Mouse (Mus musculus) midbrain, embryonic 13.5 days (tissue): ENCODE measurements at regions not wholly inside any gene's neighbourhood (a gene's known extent, or its start where the extent isn't known, plus 50 kb on each side); places are given as distances from the start of the nearest gene placed in this dataset.

ENCODE experiments used
- ATAC-seq: fragments of 200-750 bp; cut with Nextera tagmentation; 2 replicates; pipeline ENCODE4 v1.8.0; 2017; ENCODE audit warnings: mild to moderate bottlenecking, moderate TSS enrichment, moderate library complexity
- H3K27ac ChIP-seq: fragments of 300-500 bp; sonication (generic); 2 replicates; pipeline ENCODE4 v1.5.1; 2015; ENCODE audit warnings: inconsistent platforms, mild to moderate bottlenecking, moderate library complexity
- H3K27me3 ChIP-seq: fragments of 300-500 bp; sonication (generic); 2 replicates; pipeline ENCODE4 v1.6.1; 2015; ENCODE audit warnings: mild to moderate bottlenecking, inconsistent platforms
- H3K36me3 ChIP-seq: fragments of 300-500 bp; sonication (generic); 2 replicates; pipeline ENCODE4 v1.6.1; 2015; ENCODE audit warnings: mild to moderate bottlenecking, inconsistent platforms
- H3K4me1 ChIP-seq: fragments of 300-500 bp; sonication (generic); replicated peaks from 2 replicates; pipeline ENCODE4 v1.6.1; 2015; ENCODE audit warnings: inconsistent platforms
- H3K4me2 ChIP-seq: fragments of 300-500 bp; sonication (generic); replicated peaks from 2 replicates; pipeline ENCODE4 v1.6.1; 2015; ENCODE audit warnings: moderate library complexity, mild to moderate bottlenecking, inconsistent platforms
- H3K4me3 ChIP-seq: fragments of 300-500 bp; sonication (generic); replicated peaks from 2 replicates; pipeline ENCODE4 v1.5.1; 2015; ENCODE audit warnings: mild to moderate bottlenecking, inconsistent platforms
- H3K9ac ChIP-seq: fragments of 300-500 bp; sonication (generic); replicated peaks from 2 replicates; pipeline ENCODE4 v1.6.1; 2015; ENCODE audit warnings: mild to moderate bottlenecking, inconsistent platforms
- H3K9me3 ChIP-seq: fragments of 300-500 bp; sonication (generic); 2 replicates; pipeline ENCODE4 v1.6.1; 2016; ENCODE audit warnings: mild to moderate bottlenecking, inconsistent platforms
- WGBS: fragments of 180-500 bp; shearing (Covaris S2); methylation state at CpG from one replicate; pipeline ENCODE4 v1.1.7; 2015; 5-methylcytosine and 5-hydroxymethylcytosine counted together

DNA sequence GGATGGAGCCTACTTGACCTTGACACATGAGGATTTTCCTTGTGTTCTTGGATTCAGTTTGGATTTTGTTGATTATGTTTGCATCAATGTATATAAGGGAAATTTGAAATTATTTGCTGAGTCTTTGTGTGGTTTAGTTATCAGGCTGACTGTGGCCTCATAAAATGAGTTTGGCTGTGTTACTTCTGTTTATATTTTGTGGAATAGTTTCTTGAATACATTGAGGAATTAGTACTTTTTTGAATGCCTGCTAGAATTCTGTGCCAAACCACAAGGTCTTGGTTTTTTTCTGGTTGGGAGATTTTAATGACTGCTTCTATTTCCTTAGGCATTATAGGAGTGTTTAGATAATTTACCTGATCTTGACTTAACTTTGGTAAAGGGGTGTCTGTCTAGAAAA lies 1018.5 kb downstream of the Zpld1 start:
- H3K9ac ChIP-seq = no peak overlapping the region
- no peak overlapping the region for H3K4me3 ChIP-seq
- ATAC-seq = no peak
- H3K4me1 ChIP-seq = no peaks in the 10 kb centered on the region
- H3K36me3 ChIP-seq = no peaks in the 10 kb centered on the region
- H3K4me2 ChIP-seq = no peak overlapping the region
- no peaks in the 10 kb centered on the region for H3K9me3 ChIP-seq
- no peak overlapping the region for H3K27ac ChIP-seq
- no peaks in the 10 kb centered on the region for H3K27me3 ChIP-seq

DNA sequence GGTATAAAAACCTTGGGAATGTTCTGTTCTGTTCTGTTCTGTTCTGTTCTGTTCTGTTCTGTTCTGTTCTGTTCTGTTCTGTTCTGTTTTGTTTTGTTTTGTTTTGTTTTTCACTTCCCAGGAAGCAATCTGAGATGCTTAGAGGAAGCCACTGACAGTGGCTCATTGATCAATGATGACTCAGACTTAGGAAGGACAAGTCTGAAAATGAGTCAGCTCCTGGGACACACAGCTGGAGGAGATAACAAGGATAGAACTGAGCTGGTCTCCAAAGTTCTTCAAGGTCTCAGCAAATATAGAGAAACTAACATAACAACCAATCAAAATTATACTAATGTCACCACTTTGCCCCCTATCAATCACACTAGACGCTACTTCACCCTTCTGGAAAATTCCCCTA lies 1033.9 kb downstream of the Zpld1 start:
- 89% methylated on average over 1 of the region's 1 CpGs for WGBS
- H3K4me3 ChIP-seq = no peak overlapping the region
- H3K27ac ChIP-seq = no peak overlapping the region
- no peaks in the 10 kb centered on the region for H3K9me3 ChIP-seq
- ATAC-seq = no peak
- no peaks in the 10 kb centered on the region for H3K4me1 ChIP-seq
- no peak overlapping the region for H3K4me2 ChIP-seq
- H3K9ac ChIP-seq = no peak overlapping the region
- H3K36me3 ChIP-seq = no peaks in the 10 kb centered on the region
- H3K27me3 ChIP-seq = no peaks in the 10 kb centered on the region

DNA sequence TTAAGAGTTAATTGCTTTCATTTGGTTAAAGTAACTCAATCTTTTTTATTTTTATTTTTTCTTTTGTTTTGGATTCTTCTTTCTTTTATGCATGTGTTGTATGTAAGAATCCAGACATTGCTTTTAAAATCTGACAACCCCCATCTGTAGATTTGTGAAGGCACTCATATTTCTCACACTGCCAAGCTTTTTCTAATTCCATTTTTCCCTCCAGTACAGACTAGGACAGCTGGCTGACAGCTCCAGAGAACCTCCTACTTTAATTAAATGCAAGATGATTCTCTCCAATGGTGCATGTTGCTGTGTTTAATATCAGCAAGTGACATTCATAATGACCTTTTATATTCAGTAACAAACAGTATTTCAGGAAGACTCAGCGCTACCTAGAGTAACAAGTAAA lies 1038.5 kb downstream of the Zpld1 start:
- Histone ChIP-seq H3K9ac (no peak overlapping the region), H3K36me3 (no peaks in the 10 kb centered on the region), H3K9me3 (no peaks in the 10 kb centered on the region), H3K27ac (no peak overlapping the region), H3K4me3 (no peak overlapping the region), H3K4me1 (no peaks in the 10 kb centered on the region), H3K27me3 (no peaks in the 10 kb centered on the region), H3K4me2 (no peak overlapping the region)
- no peak for ATAC-seq
- WGBS = 83% methylated on average over 1 of the region's 1 CpGs

DNA sequence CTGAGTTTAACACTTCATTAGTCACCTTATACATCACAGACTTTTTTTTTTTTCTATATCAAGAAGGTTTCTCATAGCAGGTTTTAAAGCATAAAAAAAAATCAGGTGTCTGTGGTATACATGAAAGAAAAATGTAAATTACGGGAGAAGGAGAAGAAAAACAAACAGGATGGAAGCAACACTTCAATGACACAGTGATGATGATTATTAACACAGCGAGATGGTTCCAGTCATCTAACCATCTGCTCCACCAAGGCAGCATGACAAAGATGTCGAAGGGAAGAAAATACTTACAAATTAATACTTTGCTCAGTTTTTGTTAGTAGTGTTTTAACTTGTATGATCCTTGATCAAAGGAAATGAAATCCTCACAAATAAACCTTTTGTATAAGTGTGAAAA lies 1050.9 kb downstream of the Zpld1 start:
- H3K36me3 ChIP-seq = no peaks in the 10 kb centered on the region
- no peak for ATAC-seq
- no peak overlapping the region for H3K9ac ChIP-seq
- H3K27ac ChIP-seq = no peak overlapping the region
- H3K4me2 ChIP-seq = no peak overlapping the region
- H3K9me3 ChIP-seq = no peaks in the 10 kb centered on the region
- H3K4me3 ChIP-seq = no peak overlapping the region
- H3K27me3 ChIP-seq = no peaks in the 10 kb centered on the region
- 81% methylated on average over 3 of the region's 3 CpGs for WGBS
- H3K4me1 ChIP-seq = no peaks in the 10 kb centered on the region

DNA sequence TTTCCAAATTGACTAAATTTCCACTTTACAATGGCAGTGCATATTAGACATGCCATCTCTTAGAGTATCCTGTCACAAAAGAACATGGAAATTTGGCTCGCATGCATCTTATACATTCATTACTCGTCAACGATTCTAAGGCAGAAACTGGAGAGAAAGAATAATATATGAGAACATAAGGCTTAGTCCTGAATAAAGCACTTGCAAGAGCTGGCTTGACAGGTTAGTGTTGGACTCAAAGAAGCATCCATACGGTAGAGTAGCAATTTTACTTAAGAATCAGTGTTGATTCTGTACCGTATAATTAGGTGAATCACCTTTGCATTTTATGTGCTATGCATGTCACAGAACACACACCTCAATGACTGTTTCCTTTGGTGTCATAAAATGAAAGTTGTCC lies 1051.4 kb downstream of the Zpld1 start:
- Histone ChIP-seq H3K27me3 (no peaks in the 10 kb centered on the region), H3K4me3 (no peak overlapping the region), H3K36me3 (no peaks in the 10 kb centered on the region), H3K4me2 (no peak overlapping the region), H3K4me1 (no peaks in the 10 kb centered on the region), H3K9ac (no peak overlapping the region), H3K9me3 (no peaks in the 10 kb centered on the region), H3K27ac (no peak overlapping the region)
- whole genome bisulfite sequencing = 79% methylated on average over 5 of the region's 5 CpGs
- ATAC-seq = no peak

DNA sequence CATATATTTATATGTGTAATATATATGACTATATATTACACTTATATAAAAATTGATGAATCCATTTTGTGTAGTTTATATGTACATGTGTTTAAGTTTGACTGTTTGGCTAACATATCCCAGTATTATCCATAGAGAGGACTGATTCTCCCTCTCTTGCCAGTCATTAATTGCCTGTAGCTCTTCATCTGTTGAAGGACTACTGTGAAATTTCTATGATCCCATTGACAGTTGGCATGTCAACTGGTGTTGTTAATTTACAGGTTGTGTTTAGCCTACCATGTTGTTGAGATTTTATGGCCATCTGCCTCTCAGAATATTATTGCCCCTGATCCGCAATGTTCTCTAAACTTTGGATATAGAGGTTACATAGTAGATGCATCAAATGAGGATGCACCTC lies 1058.3 kb downstream of the Zpld1 start:
- Histone ChIP-seq H3K27me3 (no peaks in the 10 kb centered on the region), H3K4me1 (no peaks in the 10 kb centered on the region), H3K4me2 (no peak overlapping the region), H3K9me3 (no peaks in the 10 kb centered on the region), H3K4me3 (no peak overlapping the region), H3K9ac (no peak overlapping the region), H3K36me3 (no peaks in the 10 kb centered on the region), H3K27ac (no peak overlapping the region)
- WGBS = 100% methylated on average over 1 of the region's 1 CpGs
- no peak for ATAC-seq

DNA sequence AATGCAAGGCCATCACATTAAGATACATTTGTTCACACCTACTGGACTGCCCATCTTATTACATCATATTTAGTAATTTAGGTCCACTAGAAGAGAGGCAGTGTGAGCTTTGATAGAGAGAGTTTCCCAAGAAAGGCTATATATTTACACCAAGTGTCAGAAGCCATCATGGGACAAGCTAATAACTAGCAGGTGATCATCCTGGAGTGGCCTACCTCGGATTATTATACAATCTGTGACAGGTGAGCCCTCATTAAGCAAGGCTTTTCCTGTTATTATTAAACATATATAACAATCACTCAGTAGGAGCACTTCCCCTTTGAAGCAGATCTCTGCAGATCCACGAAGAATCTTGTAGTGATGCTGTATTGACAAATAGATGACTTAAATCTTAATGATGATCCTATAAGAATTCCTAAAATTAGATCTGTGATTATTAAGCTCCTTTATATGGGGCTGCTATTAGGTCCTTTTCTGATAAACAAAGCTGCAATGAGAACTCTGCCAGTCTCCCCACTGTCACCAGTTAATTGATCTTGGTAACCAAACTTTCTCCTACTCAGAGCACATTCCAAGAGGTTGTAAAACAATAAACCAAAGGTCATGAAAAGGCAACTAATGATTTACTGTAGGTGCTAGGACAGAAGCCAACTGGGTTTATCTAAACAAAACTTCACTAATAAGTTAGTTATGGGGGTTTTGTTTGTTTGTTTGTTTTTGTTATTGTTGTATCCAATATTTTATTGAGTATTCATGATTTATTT lies 1068.2 kb downstream of the Zpld1 start:
- 78% methylated on average over 2 of the region's 2 CpGs for WGBS
- H3K4me3 ChIP-seq = no peak overlapping the region
- H3K4me1 ChIP-seq = no peaks in the 10 kb centered on the region
- ATAC-seq = no peak
- H3K9me3 ChIP-seq = no peaks in the 10 kb centered on the region; the same call in 1 of the 2 replicates
- H3K36me3 ChIP-seq = no peaks in the 10 kb centered on the region
- H3K4me2 ChIP-seq = no peak overlapping the region
- H3K9ac ChIP-seq = no peak overlapping the region
- no peaks in the 10 kb centered on the region for H3K27me3 ChIP-seq
- H3K27ac ChIP-seq = no peak overlapping the region

DNA sequence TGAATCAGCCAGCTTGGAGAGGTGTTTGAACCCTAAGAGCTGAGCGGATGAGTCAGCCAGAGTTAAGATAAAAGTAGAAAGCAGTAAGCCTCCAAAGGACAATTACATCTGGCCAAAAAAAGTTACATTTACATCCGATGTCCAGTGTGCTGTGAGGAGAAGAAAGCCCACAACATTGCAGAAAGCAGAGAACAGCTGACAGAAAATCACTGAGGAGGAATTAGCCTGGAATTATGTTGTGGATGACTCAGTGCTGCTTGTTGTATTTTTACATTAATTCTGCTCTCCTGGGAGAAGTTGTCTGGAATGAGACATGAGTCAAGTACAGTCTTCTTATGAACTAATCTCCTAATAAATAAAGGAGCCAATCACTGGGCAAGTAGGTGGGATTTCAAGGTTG lies 1071.6 kb downstream of the Zpld1 start:
- Histone ChIP-seq H3K27me3 (no peaks in the 10 kb centered on the region), H3K4me2 (no peak overlapping the region), H3K9ac (no peak overlapping the region), H3K36me3 (no peaks in the 10 kb centered on the region), H3K4me1 (no peaks in the 10 kb centered on the region), H3K9me3 (no peaks in the 10 kb centered on the region; the same call in 1 of the 2 replicates), H3K4me3 (no peak overlapping the region), H3K27ac (no peak overlapping the region)
- WGBS = 92% methylated on average over 2 of the region's 2 CpGs
- no peak for ATAC-seq

DNA sequence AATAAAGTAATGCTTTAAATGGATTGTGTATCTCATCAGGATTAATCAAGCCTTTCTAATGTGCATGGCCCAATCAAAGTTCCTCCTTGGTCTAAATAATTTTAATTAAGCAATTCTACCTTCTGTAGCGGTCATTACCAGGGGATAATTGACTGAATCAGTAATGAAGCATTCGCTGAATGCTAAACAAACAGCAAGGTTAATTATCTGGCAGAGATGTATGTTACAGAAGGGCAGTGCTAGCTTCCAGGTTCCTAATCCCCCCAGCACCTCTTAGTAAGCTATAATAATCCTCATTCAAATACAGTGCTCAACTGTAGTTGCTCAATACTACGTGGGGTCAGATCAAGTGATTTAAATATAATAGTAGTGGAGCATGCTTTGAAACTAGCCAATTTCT lies 1102.6 kb downstream of the Zpld1 start:
- Histone ChIP-seq H3K4me2 (no peak overlapping the region), H3K27ac (no peak overlapping the region), H3K36me3 (no peaks in the 10 kb centered on the region), H3K4me1 (no peaks in the 10 kb centered on the region), H3K9me3 (no peaks in the 10 kb centered on the region), H3K9ac (no peak overlapping the region), H3K27me3 (no peaks in the 10 kb centered on the region), H3K4me3 (no peak overlapping the region)
- peak; percentile 68; the same call in 1 of the 2 replicates for ATAC-seq
- WGBS = 36% methylated on average over 3 of the region's 3 CpGs

DNA sequence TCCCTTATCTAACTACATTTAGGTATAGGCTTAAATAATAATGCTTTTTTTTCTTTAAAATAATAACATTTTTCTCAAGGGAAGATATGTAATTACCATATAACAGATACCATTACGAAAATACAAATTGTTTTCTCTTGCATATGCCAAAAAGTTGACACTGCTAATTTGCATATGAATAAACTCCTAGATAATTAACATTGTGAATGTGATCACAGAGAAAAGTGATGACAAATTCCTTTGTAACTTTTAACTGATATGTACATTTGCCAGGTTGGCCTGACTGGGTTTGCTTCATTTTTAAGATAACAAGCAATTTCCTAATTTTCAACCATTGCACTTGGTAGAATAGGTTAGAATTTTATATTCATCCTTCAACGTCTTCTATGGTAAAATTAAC lies 1103.1 kb downstream of the Zpld1 start:
- no peaks in the 10 kb centered on the region for H3K36me3 ChIP-seq
- H3K4me1 ChIP-seq = no peaks in the 10 kb centered on the region
- no peak overlapping the region for H3K27ac ChIP-seq
- H3K9me3 ChIP-seq = no peaks in the 10 kb centered on the region
- no peaks in the 10 kb centered on the region for H3K27me3 ChIP-seq
- 66% methylated on average over 2 of the region's 2 CpGs for WGBS
- no peak overlapping the region for H3K9ac ChIP-seq
- H3K4me2 ChIP-seq = no peak overlapping the region
- ATAC-seq = no peak
- no peak overlapping the region for H3K4me3 ChIP-seq
